Mouse (Mus musculus): ENCODE data around the gene Dennd4b. TPM values are rescaled to one million over a fixed set of nuclear protein-coding genes. Genes with fewer than 3 reads are reported as not detected.

The Dennd4b gene
- polyA plus RNA-seq (2012; rRNA removed): 25.3 and 25.9 TPM in 2 replicates

DNA sequence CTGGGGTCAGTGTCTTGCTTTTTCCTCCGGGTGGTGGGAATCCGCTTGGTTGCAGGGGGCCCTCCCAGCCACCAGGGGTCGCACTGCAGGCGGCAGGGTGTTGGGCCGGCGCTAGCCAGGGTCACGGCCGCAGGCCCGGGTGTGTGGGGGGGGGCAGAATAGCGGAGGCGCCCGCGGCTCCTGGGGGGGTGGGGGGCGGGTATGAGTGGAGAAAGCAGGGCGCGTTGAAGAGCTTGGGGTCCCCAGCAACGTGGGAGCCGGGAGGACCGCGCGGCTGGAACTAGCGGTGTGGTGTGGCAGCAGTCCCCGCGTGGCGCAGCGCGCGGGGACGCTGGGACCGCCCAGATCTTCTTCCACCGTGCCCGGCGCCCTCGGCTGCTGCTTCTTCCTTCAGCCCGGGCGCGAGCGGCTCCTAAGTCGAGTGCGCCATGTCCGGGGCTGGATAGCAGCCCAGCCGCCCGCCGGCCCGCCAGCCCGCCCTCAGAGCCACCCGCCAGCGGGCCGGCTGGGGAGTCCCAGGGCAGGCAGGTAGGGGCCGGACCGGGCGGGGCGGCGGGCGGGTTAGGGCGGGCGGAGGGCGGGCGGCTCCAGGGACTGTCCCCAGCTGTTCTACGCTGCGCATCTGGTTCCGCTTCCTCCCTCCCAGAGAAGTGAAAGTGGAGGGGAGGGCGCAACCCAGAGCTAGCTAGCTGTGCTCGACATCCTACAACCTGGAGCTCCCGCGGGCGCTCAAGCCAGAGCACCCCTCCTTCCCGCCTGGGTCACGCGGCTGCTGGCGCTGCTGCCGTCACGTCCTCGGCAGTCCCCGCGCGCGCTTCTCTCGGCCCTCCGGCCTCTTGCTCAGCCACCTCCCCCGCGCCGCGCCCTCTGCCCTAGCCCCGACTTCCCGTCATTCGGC lies at the start of gene Dennd4b:
TSS of gene Dennd4b (plus strand) at position 152 of the 898 bp plus-strand sequence.

DNA sequence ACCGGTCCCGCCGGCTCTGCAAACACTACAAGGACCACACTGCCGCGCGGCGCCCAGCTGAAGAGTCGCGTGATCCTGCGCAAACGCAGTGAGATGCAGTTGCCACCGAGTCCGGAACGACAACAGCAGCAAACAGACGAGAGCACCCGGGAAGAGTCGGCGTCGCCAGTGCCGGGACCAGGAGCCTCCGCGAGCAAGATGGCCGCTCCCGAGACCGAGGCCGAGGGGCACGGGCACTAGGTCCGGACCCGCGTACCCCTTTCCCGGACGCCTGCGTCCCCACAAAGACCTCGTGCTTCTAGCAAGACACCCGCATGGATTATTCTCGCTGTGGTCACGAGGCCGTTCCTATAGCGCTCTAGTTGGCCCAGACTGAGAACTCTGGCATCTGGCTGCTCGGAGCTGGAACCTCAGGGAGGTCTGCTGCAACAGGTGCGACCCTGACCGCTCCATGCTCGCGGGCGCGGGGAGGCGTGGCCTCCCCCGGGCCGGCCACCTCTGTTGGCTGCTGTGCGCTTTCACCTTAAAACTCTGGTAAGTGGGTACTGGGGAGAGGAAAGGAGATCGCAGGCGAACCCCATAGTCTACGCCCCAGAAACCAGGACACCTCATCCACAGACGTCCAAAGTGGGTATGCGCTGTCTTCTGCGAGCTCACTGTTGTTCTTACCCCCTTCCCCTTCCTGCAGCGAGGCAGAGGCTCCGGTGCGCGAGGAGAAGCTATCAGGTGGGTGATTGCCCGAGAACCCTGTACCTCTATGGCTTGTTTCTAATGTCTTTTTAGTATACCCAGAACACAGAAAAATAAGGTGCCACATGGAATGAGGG lies 33.3 kb upstream of the Dennd4b start, which contains the start of gene Jtb:
TSS of gene Jtb (plus strand) at position 91 of the 827 bp plus-strand sequence.

DNA sequence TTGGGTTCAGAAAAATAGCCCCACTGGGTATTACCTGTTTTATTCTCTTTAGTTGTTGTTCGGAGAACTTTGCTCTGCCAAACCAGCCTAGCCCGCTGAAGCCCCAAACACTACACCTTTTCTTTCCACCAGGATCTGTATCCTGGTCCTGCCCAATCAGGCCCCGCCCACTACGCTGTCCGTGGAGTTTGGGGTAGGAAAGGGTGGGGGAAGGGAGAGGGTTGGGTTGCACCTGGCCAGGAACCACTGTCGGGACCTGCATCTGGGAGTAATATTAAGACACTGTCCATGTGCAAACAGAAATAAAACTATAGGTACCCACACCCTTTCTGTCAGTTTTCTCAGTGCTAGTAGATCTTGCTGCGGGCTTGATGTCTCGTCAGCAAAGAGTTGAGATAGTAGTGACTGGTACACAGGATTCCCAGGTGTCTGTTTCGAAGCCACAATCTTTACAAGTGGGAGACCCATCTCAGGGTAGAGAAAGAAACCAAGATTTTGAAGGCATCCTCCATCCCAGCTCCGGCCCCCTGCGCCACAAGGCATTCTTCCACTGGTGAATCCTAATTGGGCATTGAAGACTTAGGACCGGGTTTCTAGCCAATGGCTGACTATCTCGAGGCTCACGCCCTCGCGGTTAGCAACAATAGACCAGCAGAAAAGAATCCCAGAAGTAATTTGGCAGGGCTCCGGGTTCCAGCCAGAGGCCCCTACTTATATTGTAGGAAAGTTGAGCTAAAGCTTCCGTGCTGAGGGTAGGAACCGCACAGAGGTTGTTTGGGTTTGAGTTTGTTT lies 21.8 kb upstream of the Dennd4b start, which contains the start of gene Creb3l4:
TSS of gene Creb3l4 (minus strand) at position 529 of the 792 bp plus-strand sequence.

DNA sequence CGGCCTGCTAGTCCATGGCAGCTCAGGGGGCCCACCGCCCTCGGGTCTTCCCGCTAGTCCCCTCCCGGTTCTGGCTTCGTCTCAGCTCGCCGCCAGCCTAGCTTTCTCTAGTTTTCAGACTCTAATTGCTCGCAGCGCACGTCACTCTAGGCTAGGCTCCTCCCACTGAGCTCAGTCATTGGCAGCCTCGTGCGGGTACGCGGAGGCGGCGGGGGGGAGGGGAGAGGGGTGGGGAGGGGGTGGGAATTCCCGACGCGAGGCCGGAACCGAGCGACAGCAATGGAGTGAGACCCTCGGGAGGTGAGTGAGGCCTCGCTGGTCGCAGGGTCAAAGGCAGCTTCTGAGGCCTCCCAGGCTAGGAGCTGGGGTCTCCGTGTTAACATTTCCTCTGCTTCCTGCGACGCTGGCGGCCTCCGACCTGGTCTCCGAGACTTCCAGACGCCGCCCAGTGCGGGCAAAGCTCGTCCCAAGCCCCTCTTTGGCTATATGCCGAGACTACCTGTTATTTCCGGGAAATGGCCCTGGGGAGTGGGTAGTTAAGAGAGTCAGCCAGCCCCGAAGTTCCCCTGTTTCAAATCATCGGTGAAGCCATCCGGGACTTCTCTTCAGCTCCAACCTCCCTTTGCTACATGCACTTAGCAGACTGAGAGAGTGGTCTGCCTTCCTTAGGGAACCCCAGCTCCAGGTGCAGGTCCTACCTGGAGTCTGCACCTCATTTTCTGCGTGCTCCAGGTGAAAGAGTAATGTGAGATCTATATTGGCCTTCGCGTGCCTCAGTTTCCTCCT lies 16.8 kb upstream of the Dennd4b start, which contains the start of gene Slc39a1:
TSS of gene Slc39a1 (plus strand) at position 213 of the 786 bp plus-strand sequence.

DNA sequence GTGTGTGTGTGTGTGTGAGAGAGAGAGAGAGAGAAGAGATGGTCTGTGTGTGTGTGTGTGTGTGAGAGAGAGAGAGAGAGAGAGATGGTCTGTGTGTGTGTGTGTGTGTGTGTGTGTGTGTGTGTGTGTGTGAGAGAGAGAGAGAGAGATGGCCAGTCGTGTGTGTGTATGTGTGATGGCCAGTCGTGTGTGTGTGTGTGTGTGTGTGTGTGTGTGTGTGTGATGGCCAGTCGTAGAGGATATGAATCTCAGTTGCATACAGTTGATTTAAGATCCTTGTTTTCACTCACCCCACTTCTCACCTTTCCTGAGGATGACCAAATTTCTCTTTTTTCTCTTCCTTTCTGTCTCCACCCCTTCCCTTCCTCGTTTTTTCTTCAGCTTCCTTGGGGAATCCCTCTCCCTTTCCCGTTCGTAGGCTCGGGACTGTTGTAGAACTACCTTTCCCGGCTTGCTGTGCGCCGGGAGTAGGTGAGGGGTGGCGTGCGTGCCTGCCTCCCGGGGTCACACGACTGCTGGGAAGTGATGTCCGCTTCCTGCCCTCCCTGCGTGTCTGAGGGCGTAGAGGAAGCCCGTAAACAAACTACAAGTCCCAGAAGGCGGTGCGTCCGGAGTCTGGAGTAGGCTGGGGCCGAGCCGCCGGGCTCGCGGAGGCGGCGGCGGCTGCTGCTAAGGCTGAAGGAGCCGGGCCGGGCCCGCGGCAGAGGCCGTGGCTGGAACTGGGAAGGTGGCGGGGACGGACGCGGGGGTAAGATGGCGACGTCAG lies 11.1 kb upstream of the Dennd4b start, which contains the start of gene Crtc2:
TSS of gene Crtc2 (plus strand) at position 511 of the 766 bp plus-strand sequence.

DNA sequence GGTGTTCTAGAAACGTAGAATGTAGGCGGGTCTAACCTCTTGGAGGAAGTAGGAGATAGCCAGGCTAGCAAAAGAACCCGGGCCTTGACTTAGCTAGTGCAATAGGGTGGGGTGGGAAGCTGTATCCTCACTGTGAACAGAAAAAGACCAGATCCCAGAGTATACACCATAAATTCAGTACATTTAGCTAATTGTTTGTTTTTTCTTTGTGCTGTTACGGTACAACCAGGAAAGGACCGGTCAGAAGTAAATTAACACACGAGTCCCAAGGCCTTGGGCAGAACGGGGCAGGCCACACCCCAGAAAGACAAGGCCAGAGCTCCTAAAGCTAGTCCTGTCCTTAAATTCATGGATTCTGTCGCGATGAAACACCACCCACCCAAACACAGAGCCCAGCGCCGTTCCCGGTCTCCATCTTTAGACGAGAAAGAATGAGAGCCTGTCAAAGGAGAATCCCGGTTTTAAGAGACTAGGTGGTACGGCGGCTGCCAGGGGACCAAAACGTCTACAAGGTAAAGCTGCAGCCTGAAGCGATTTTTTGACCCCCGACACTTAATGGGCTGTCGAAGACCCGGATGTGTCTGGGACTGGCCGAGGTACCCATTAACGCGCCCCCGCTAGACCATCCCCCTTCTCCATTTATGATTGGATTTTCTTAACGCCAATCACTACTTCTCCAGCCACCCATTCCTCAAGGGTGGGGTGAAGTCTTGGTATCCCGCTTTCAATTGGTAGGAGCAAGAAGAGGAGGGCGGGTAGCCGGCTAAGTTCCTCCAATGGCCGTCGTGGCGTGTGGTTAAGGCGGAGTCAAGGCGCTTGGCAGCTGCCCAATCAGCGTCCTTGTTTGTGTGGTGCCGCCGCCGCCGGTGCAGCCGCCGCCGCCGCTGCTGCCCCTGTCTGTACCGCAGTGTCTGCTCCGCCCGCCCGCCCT lies 27.6 kb downstream of the Dennd4b start, which contains the start of gene Gatad2b:
TSS of gene Gatad2b (plus strand) at position 834 of the 931 bp plus-strand sequence.

Other genes with a start within 250 kb of the Dennd4b start
- gene 4933434E20Rik, start 213.5 kb upstream of the Dennd4b start, polyA plus RNA-seq (2012; rRNA removed): 89.6 and 94.7 TPM in 2 replicates
- gene Ubap2l, start 212.6 kb upstream of the Dennd4b start, polyA plus RNA-seq (2012; rRNA removed): 119 and 130 TPM in 2 replicates
- gene Tpm3, start 192.5 kb upstream of the Dennd4b start, polyA plus RNA-seq (2012; rRNA removed): 233 and 236 TPM in 2 replicates
- gene Nup210l, start 161.1 kb upstream of the Dennd4b start, polyA plus RNA-seq (2012; rRNA removed): 1.2 TPM in 2 replicates
- gene Rps27, start 51.5 kb upstream of the Dennd4b start, polyA plus RNA-seq (2012; rRNA removed): 2,349 and 2,572 TPM in 2 replicates
- 14.4 and 15.2 TPM in 2 replicates for gene Rab13, start 51.5 kb upstream of the Dennd4b start, polyA plus RNA-seq (2012; rRNA removed)
- 74.7 and 75.3 TPM in 2 replicates for gene Jtb, start 33.6 kb upstream of the Dennd4b start, polyA plus RNA-seq (2012; rRNA removed)
- 0.98 and 1.0 TPM in 2 replicates for gene Creb3l4, start 21.7 kb upstream of the Dennd4b start, polyA plus RNA-seq (2012; rRNA removed)
- gene Slc39a1, start 17.0 kb upstream of the Dennd4b start, polyA plus RNA-seq (2012; rRNA removed): 23.9 and 24.3 TPM in 2 replicates
- 42.5 and 55.8 TPM in 2 replicates for gene Crtc2, start 11.0 kb upstream of the Dennd4b start, polyA plus RNA-seq (2012; rRNA removed)
- 24.3 and 31.8 TPM in 2 replicates for gene Gatad2b, start 28.0 kb downstream of the Dennd4b start, polyA plus RNA-seq (2012; rRNA removed)
- gene Slc27a3, start 124.8 kb downstream of the Dennd4b start, polyA plus RNA-seq (2012; rRNA removed): 52.9 and 54.6 TPM in 2 replicates
- gene Ints3, start 168.4 kb downstream of the Dennd4b start, polyA plus RNA-seq (2012; rRNA removed): 53.9 and 55.9 TPM in 2 replicates
- gene Npr1, start 200.7 kb downstream of the Dennd4b start, polyA plus RNA-seq (2012; rRNA removed): 5.7 and 6.3 TPM in 2 replicates
- gene Ilf2, start 210.9 kb downstream of the Dennd4b start, polyA plus RNA-seq (2012; rRNA removed): 168 and 169 TPM in 2 replicates
- 46.0 and 48.7 TPM in 2 replicates for gene Snapin, start 225.8 kb downstream of the Dennd4b start, polyA plus RNA-seq (2012; rRNA removed)
- gene Chtop, start 244.3 kb downstream of the Dennd4b start, polyA plus RNA-seq (2012; rRNA removed): 200 and 201 TPM in 2 replicates
- gene S100a1, start 249.2 kb downstream of the Dennd4b start, polyA plus RNA-seq (2012; rRNA removed): 36.3 and 42.0 TPM in 2 replicates
- 12.6 and 13.2 TPM in 2 replicates for gene S100a13, start 249.2 kb downstream of the Dennd4b start, polyA plus RNA-seq (2012; rRNA removed)

All from central nervous system, embryonic 18 days (tissue).